8 mouse cellular contexts compared by ENCODE assay signal in genomic region chr12:55315192-55315591, GRCm38 (mm10). TPM values are rescaled to one million over a fixed set of nuclear protein-coding genes. Genes with fewer than 3 reads are reported as not detected.
DNase-seq lines count a peak whose midpoint lies in the region; ATAC-seq and TF ChIP-seq lines count a peak whose summit lies in the region.

No protein-coding gene starts in this region.

- CTCF ChIA-PET in Patski (lab: Charles Lee): interaction anchor here (0.8 to 2.9 kb wide), 5 partner anchors 12 to 184 kb away, joined by 3 to 12 read pairs (median 5); partner anchors contain the start of gene Ppp2r3c

- H3K4me1 ChIP-seq in limb, embryonic 13.5 days: no peaks in the 10 kb centered on the region
- no peaks in the 10 kb centered on the region for H3K4me1 ChIP-seq in thymus, adult 2 months (replicated peaks; ENCODE audit: control insufficient read depth, insufficient read depth, low read length)

- DNase-seq in 3134 (ENCODE audit: extremely low read depth, insufficient read length, low spot score): peak; percentile 28
- peak; percentile 54 for DNase-seq in Patski (ENCODE audit: low read depth, low spot score)
- peak; percentile 62 for DNase-seq in cerebellum, adult 9-11 months
- peak; percentile 33 to 47 for DNase-seq in gastrocnemius, adult 8-10 months (ENCODE audit: low spot score in 2 of 2)
- DNase-seq in kidney, adult 8-10 months: peak; percentile 93
- peak; percentile 85 for DNase-seq in thymus, adult 2 months

- POLR2A ChIA-PET in Patski (lab: Charles Lee): no interaction called here

- WGBS in limb, embryonic 13.5 days: 33% methylated on average over 5 of the region's 5 CpGs
- WGBS in thymus, adult 2 months: 34% methylated on average over 5 of the region's 5 CpGs

- no peak overlapping the region for H3K27ac ChIP-seq in limb, embryonic 13.5 days
- no peak overlapping the region for H3K27ac ChIP-seq in thymus, adult 2 months (ENCODE audit: control insufficient read depth, insufficient read depth, low read length)

- peaks cover 12% of the 10 kb centered on the region for H3K36me3 ChIP-seq in limb, embryonic 13.5 days
- no peaks in the 10 kb centered on the region for H3K36me3 ChIP-seq in thymus, adult 2 months (ENCODE audit: control insufficient read depth, insufficient read depth, low read length)

- peak; percentile 64 for TF ChIP-seq CTCF in Patski (IDR thresholded peaks at IDR 0.05)
- TF ChIP-seq CTCF in thymus, adult 2 months (IDR thresholded peaks at IDR 0.05; ENCODE audit: borderline replicate concordance, control insufficient read depth, extremely low read depth, insufficient read depth, low read length, poor library complexity): no peak

- no peak overlapping the region for H3K4me2 ChIP-seq in limb, embryonic 13.5 days (replicated peaks)

- in situ Hi-C loops in Patski (cut with MboI; ENCODE audit: low pct_unique_long_range_greater_than_20kb): loop anchor here (5.0 kb wide), 1 partner anchor 182 kb away; no protein-coding TSS in a partner anchor

- H3K4me3 ChIP-seq in limb, embryonic 13.5 days: no peak overlapping the region
- H3K4me3 ChIP-seq in thymus, adult 2 months (ENCODE audit: control insufficient read depth, insufficient read depth, low read length): no peak overlapping the region

- ATAC-seq in Patski: peak; percentile 35
- ATAC-seq in limb, embryonic 13.5 days (ENCODE audit: low FRiP score, low read depth): peak; percentile 41; the same call in 1 of the 2 replicates
- ATAC-seq in neutrophil, adult 5-6 weeks (ENCODE audit: extremely low read depth, insufficient number of reproducible peaks, low FRiP score, poor library complexity, severe bottlenecking): peak; percentile 89

- no peak overlapping the region for H3K9ac ChIP-seq in limb, embryonic 13.5 days

- H3K27me3 ChIP-seq in Patski: no peaks in the 10 kb centered on the region
- H3K27me3 ChIP-seq in limb, embryonic 13.5 days: no peaks in the 10 kb centered on the region
- H3K27me3 ChIP-seq in thymus, adult 2 months (ENCODE audit: control insufficient read depth, insufficient read depth, low read length): no peaks in the 10 kb centered on the region

- no peak for TF ChIP-seq POLR2A in thymus, adult 2 months (IDR thresholded peaks at IDR 0.05; ENCODE audit: control insufficient read depth, extremely low read depth, insufficient read depth, low read length, poor library complexity)

- no peaks in the 10 kb centered on the region for H3K9me3 ChIP-seq in limb, embryonic 13.5 days

RNA-seq across cellular contexts. Expression of gene Ppp2r3c, which starts 12.4 kb away (rescaled TPM):
- polyA plus RNA-seq in Patski (2021): 20.4 TPM
- total RNA-seq in gastrocnemius, adult 8-10 months (2022): 10 to 100 TPM in 1 of 4 experiments, 1 to 10 TPM in 3; 7.5 to 11.3 (median 9.5) TPM
- 16.7 and 17.5 TPM in 2 replicates for polyA plus RNA-seq in limb, embryonic 13.5 days (2015; fragmentation: Nextera tagmentation; extraction: Ambion mirVana)
- total RNA-seq in neutrophil, adult 5-6 weeks (2017): 24.4 and 25.4 TPM in 2 replicates
- 3.6 and 3.9 TPM in 2 replicates for polyA plus RNA-seq in thymus, adult 2 months (2012; rRNA removed)

RNA-seq across cellular contexts. Expression of gene 1110008L16Rik, which starts 15.8 kb away (rescaled TPM):
- 18.7 TPM for polyA plus RNA-seq in Patski (2021)
- 10 to 100 TPM; 11.6 to 13.5 (median 12.1) TPM for total RNA-seq in gastrocnemius, adult 8-10 months (2022)
- 14.6 and 14.9 TPM in 2 replicates for polyA plus RNA-seq in limb, embryonic 13.5 days (2015; fragmentation: Nextera tagmentation; extraction: Ambion mirVana)
- 6.3 and 8.8 TPM in 2 replicates for total RNA-seq in neutrophil, adult 5-6 weeks (2017)
- polyA plus RNA-seq in thymus, adult 2 months (2012; rRNA removed): 6.1 and 6.7 TPM in 2 replicates

Comparison
In these comparisons a context has a peak if more than half of its experiments do, and no peak if none do; other contexts are left out.
1. DNase-seq: peak in every context shown above with its lines; median percentile 93 in kidney, adult 8-10 months; 85 in thymus, adult 2 months; 62 in cerebellum, adult 9-11 months; 54 in Patski; 40 in gastrocnemius, adult 8-10 months; 28 in 3134.
2. ATAC-seq: peak in every context shown above with its lines; median percentile 89 in neutrophil, adult 5-6 weeks; 41 in limb, embryonic 13.5 days; 35 in Patski.